Mouse (Mus musculus) heart, postnatal 14 days (tissue): Measurements from ENCODE around the gene Psap. TPM values are rescaled to one million over a fixed set of nuclear protein-coding genes. Genes with fewer than 3 reads are reported as not detected.

Experiments
- DNase-seq, 2 experiments: peaks; one replicate each; pipeline ENCODE4 v3.0.0; 2021 to 2022
- intact Hi-C: fragments of 180-260 bp; cut with DNase I; formaldehyde crosslinking; loops from one replicate; pipeline ENCODE4 v1.15.1; 2025
- total RNA-seq, 2 experiments: library from RNA; stranded (reverse); gene quantifications; 2 replicates each; pipeline ENCODE4 v1.2.3; 2021

Gene Psap
- total RNA-seq, 2 experiments from 2014 or later, result 904 to 976 TPM

- no peak for DNase-seq
Observed at GRCm38 (mm10) chr10:60260557-60261294, 16.7 kb upstream of the Psap start.

DNA sequence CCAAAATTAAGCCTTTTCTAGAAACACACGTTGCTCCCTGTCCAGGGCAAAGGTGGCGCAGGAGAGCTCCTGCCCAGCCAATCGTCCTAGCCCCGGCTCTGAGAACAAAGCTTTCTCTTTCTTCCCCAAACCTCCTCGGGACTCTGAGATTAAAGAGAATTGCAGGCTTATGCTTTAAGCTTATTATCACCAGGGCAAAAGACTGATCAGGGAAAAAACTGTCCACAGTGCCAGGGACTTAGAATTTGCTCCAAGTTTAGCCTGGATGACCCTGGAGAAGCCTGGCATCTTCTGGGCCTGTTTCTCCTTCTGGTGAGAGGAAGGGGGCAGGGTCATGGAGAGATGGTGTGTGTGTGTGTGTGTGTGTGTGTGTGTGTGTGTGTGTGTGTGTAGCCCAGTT lies 15.9 kb upstream of the Psap start:
- DNase-seq, result no peak
- intact Hi-C loops, result no loop called here

More at GRCm38 (mm10) chr10:60260557-60261294, 16.7 kb upstream of the Psap start:
- intact Hi-C loops, result no loop called here

DNA sequence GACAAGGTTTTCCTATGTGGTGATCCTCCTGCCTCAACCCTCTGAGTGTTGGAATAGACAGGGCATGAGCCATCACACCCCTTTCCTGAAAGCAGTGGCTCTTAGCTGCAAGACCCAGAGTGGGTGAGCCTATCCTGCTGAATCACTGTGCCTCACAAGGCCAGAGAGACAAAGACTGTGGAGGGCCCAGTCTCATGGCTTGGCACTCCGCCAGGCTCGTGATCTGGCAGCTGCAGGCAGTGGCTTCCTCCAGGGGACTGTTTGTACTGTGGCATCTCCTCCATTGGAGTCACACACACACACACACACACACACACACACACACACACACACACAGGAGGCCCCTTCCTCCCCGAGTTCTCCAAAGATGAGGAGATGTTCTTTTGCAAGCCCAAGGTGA lies 15.0 kb upstream of the Psap start:
- intact Hi-C loops, result no loop called here
- peak; percentile 91 for DNase-seq

DNA sequence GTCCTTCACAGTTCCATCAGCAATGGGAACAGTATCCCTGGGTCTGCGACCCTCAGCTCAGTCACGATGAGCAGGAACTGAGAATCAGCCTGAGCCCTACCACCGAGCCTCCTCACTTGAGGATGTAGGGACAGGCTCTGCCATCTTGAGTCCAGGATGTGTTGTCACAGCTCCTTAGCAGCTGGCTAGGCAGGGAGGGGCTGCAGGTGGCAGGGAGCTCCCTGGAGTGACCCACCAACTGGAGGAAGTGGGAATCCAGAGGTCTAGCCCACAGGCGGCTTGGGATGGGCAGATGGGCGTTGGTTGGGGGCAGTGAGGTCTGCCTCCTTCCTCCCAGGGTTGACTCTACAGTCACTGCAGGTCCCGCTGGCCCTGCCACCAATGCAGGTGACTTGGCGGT lies 14.1 kb upstream of the Psap start:
- DNase-seq, result no peak
- intact Hi-C loops, result no loop called here

GRCm38 (mm10) chr10:60265252-60265651 lies 12.2 kb upstream of the Psap start:
- intact Hi-C loops, result no loop called here
- peak in 1 of 2 experiments; percentile 51 for DNase-seq

DNA sequence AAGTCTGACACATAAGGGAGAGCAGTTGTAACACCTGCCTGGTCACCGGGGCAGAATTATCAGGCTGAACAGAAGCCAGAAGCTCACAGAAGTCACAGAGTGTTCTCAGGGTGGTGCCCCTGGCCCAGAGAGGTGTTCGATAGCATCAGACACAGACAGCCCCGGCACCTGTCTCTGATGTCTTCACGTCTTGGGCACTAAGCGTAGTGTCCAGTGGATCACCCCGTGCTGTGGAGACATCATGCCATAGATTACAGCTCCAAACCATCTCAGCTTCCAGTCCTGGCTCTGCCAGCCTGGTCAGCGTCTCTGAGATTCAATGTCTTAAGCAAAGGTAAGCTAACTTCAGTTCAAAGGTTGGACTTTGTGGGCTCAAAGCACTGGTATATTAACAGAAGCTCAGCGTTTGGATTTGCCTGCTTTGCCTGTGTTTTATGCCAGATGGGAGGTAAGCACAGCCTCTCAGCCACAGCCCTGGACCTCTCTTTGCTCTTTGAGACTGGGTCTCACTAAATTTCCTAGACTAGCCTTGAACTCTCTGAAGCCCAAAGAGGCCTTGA lies 10.5 kb upstream of the Psap start:
- intact Hi-C loops, result no loop called here
- no peak for DNase-seq

- DNase-seq, result no peak
- intact Hi-C loops, result no loop called here
Observed at GRCm38 (mm10) chr10:60268738-60269137, 8.7 kb upstream of the Psap start.

DNA sequence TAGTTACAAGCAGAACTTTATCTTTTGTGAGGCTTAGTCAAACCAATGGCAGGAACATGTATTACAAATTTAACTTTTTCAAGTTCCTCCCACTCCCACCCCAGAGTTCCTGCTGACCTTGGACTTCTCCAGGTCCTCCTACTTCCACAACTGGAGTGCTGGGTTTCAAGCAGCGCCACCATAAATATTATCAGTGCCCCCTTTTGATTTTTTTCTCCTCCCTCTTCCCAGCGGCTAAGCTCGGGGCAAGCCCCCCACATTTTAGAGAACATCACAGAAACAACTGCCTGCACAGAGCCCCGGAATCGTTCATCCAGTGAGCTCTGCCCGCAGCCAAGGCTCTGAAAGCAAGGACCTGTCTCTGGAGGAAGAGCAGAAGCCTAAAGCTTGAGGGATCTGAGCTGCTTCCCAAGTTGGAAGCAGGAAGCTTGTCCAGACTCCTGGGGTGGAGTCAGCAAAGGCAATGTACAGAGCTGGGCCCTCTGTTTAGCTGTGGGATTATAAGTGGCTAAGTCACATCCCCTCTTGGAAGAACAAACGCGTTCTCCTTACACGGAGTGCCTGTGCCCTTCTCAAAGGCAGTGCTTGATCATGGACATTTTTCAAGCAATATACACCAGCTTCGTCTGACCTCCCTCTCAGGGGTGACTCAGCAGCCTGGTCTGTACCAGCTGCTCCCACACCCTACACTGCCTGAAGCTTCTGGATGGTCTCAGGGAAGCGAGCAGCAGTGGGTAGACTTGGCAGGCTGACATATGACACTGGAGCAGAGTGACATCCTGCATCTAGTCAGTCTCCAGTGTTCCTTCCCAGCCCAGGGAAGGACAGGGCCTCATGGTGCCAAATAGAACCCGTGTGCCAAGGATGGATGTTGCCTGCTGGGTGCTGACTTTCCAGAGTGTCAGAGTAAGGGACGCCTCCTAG lies 8.0 kb upstream of the Psap start:
- DNase-seq, result no peak
- intact Hi-C loops, result no loop called here

GRCm38 (mm10) chr10:60271015-60271414 lies 6.4 kb upstream of the Psap start:
- DNase-seq, result no peak
- intact Hi-C loops, result no loop called here

DNA sequence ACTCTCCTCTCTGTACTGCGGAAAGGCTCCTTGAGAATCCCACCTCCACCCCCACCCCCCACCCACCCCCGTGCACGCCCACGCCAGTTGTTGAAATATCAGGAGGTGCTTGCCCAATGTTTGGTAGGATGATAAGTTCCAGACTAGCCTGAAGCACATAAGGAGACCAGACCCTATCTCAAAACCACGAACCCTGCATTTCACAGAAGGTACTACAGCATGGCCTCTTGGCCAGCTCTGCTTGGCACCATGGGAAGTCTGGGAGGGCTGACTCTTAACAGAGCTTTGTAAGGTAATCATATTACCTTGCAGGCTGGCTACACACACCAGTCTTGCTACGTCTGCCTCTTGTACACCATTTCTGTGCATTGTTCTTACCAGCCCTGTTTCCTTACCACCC lies 5.2 kb upstream of the Psap start:
- DNase-seq, result no peak
- intact Hi-C loops, result no loop called here

- intact Hi-C loops, result no loop called here
- no peak for DNase-seq
Observed at GRCm38 (mm10) chr10:60273382-60273781, 4.0 kb upstream of the Psap start.

- no peak for DNase-seq
- intact Hi-C loops, result no loop called here
Observed at GRCm38 (mm10) chr10:60278006-60278399, 576 bp downstream of the Psap start.

DNA sequence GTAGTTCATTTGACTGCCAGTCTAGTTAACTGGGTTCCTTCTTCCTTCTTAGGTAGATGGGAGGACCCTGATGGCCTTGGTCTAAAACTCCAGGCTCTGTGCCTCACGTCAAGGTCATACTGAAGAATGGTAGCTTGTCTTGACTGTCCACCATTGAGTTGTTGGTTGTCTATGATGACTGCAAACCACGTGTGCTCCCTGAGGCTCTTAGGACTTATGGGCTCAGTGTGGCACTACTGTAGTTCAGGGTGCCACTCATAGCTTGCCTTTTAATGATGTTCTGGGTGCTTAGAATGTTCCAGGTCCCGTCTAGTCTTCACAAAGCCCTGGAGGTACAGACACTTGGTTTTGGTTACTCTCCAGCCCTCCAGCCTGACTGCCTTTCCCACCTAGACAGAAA lies 1.4 kb downstream of the Psap start:
- DNase-seq, result no peak
- intact Hi-C loops, result no loop called here

DNA sequence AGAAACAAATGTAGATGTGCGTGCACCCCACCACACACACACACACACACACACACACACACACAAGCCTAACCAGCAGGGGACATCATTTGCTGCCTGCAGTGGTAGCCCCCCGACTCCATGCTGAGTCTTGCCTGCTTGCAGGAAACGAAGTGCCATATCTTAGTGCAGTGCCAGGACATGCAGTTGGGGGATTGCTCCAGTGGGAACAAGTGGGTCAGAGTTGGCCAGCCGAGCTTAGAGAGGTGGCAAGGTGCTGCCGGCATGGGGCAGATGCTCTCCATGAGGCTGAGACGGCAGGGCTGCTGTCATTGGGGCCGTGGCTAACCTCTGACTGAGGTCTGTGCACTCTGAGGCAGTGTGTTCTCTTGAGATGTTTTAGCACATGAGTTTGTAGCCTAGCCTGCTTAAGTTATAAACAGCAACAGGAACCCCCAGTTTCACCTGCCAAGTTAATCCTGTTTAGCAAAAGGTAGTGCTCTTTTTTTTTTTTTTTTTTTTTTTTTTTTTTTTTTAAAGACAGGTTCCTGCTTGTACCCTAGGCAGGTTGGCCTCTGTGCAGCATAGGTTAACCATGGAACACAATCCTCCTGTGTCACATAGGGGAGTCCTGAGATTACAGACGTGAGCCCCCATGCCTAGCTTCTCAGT lies 2.0 kb downstream of the Psap start:
- no peak for DNase-seq
- intact Hi-C loops, result no loop called here

GRCm38 (mm10) chr10:60279941-60280301 lies 2.5 kb downstream of the Psap start:
- intact Hi-C loops, result no loop called here

DNA sequence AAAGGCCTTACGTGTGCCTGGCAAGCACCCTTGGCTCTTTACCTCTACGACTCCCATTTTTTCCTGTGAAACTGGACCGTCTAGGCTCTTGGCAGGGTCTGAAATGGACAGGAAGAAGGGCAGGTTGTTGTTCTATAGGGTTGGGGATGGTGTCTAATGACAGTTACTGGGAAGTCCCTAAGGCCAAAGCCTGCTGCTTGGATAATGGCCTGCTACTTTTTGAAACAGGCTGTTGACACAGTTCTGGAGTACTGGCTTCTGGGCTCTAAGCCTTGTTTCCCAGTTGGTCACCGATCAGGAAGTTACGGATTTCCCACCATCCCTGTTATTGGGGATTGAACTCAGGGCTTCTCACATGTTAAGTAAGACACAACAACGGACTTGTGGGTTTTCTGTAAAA lies 2.9 kb downstream of the Psap start:
- intact Hi-C loops, result no loop called here
- no peak for DNase-seq

More at GRCm38 (mm10) chr10:60279941-60280301, 2.5 kb downstream of the Psap start:
- peak; percentile 63 to 74 for DNase-seq

GRCm38 (mm10) chr10:60281571-60282050 lies 4.2 kb downstream of the Psap start:
- intact Hi-C loops, result no loop called here
- DNase-seq, result no peak

DNA sequence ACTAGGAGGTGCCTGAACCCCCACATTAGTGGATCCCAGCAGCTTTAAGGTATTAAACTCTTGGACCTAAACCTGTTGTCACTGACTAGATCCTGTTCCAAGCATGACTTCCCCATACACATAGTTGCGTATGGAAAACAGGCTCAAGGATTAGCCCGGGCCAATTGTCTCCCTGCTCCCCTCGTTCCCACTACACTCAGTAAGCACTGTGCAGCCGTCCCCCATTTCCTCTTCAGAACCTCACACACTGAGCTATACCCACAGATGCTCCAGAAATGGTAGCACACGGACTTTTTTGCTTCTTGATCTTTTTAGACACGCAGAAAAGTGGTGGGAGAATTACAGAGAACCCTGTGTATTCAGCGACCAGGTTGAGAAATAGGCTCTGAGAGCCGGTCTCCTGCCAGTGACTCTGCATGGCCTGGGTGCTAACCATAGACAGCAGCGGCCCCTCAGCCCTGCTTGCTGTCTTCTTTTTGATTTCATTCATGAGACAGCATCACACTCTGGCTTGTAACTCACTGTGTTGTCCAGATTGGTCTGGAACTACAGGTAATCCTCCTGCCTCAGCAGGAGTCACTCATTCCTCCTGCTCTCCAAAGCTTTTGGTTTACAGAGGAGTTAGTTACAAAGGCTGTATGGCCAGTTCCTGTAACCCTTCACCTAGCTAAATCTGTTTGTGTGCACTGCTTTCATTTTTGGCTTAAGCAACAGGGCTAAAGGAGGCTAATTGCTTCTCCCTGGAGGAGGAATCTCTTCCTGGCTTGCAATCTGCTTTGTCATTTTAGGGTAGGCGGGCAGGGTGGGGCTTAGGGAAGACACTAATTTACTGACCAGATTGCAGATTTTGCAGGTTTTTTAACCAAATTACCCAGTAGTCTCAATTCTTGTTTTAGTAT lies 4.9 kb downstream of the Psap start:
- intact Hi-C loops, result no loop called here
- DNase-seq, result peak in 1 of 2 experiments; percentile 49

- intact Hi-C loops, result no loop called here
- DNase-seq, result no peak
Observed at GRCm38 (mm10) chr10:60284248-60284647, 6.8 kb downstream of the Psap start.

DNA sequence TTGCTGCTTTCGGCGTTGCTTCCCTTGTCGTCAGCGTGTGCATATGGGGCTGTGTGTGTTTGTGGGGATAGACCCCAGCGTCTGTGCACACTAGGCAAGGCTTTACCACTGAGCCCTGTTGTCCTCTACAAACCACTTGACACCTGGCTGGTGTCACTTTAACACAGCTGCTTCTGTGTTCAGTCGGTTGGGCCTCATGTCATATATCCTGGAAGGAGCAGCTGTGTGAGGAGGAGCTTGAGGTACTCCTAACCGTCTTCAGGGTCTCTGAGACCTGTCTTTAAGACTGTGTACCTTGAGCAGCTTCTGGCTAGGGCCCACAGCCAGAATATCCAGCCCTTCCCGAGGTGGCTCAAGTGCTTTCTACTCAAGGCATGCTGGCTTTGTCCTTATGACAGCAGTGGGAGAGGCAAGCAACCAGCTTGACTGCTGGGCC lies 7.3 kb downstream of the Psap start:
- no peak for DNase-seq
- intact Hi-C loops, result no loop called here
